Mouse (Mus musculus): ENCODE results near the gene Wdr25.
"Not testable (repeated sequence)": the region's sequence is repeated elsewhere in the genome, so short reads cannot be mapped to it uniquely, and the experiment has no call there.

Gene Wdr25

DNA sequence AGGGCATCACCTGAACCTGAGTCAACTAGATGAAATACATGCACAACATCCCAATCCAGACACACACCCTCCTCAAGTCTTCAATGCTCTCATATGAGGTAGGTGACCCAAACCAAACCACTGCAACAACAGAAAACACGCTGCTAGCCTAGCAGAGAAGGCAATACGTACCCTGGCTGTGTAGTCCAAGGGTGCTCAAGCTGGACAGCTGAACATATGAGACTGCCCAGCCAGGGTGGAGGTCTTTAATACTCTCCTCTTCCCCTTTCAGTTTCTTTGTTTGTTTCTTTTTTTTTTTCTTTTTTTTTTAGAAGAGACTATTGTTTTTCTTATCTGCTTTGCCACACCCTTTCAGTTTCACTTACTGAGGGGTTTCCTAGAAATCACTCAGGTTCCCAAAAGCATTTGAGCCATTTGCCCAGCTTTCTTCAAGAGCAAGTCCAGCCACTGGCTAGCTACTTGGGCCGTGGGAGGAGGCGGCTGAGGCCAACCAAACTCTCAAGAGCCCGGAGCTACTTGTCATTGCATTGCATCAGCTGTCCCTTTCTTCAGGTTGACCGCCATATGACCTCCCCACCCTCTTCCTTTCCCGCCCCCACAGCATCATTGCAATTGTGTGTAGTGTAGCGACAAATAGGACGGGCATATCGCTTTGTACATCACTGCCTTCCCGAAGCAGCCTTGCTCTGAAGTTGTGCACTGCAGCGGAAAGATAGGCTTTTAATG, at the start of gene Wdr25:
Gene Wdr25, plus strand, starts transcription at position 643 of the 726 bp plus-strand sequence.
- DNase-seq, result no peak

DNA sequence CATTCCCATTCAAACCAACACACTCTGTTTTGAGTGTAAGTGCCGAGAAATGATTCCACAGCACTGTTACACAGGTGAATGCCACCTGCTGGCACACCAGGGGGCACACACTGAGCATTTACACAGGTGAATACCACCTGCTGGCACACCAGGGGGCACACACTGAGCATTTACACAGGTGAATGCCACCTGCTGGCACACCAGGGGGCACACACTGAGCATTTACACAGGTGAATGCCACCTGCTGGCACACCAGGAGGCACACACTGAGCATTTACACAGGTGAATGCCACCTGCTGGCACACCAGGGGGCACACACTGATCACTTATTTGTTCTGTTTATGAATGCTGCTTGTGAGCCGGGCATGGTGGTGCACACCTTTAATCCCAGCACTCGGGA, 45.4 kb upstream of the Wdr25 start:
- not testable (repeated sequence) for DNase-seq

DNA sequence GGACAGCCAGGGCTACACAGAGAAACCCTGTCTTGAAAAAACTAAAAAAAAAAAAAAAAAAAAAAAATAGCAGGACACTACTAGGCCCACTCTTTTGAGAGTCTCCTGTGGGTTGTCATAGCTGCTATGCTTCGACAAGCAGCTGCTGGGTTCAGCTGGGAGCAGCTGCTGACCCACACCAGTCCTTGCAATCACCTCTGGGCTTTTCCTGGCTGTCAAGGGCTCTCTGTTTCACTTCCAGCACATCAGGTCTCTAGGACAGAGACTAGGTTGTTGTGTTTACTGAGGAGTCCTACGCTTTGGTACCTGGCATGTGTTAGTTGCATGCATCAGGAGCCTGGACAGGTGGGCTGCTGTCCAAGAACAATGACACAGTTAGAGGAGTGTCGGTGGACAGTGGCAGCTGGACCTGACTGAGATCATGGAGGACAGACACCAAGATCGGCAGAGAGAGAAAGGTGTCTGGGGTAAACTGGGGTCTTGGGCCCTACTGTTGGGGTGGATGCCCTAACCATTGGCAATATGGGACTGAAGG, 43.9 kb upstream of the Wdr25 start:
- DNase-seq, result no peak

DNA sequence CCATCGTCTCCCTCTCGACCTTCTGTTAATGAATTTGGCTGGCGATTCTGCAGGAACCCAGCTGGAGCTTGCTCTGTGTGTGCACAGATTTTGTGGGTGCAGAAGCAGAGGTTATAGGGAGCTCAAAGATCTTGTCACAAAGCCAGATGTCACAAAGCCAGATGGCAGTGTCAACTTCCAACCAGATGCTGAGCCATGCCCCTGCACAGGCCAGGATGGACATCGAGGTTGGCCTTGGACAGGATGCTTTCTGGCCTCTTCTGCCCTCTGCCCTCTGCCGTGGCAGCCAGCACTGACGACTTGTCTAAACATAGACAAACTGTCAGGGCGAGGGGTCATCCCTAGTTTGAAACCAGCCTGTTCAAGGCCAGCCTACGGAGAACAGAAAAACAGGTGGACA, 43.3 kb upstream of the Wdr25 start:
- no peak for DNase-seq

DNA sequence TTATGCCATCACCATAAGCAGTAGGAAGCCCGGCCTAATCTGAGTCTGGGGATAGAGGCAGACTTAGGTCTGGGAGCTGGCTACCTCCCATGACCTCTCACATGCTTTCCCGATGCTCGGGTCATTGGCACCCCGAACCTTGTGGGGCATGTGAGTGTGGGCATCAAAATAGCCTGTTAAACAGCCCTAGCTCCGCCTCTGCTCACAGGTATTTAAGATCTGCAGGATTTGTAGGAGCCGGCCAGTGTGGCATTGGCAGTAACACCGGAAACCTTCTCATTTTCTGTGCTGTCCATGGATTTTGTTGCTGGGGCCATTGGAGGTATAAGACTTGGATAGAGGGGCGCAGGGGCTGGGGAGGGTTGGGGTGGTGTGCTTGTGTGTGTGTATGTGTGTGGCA, 42.5 kb upstream of the Wdr25 start:
- no peak for DNase-seq

DNA sequence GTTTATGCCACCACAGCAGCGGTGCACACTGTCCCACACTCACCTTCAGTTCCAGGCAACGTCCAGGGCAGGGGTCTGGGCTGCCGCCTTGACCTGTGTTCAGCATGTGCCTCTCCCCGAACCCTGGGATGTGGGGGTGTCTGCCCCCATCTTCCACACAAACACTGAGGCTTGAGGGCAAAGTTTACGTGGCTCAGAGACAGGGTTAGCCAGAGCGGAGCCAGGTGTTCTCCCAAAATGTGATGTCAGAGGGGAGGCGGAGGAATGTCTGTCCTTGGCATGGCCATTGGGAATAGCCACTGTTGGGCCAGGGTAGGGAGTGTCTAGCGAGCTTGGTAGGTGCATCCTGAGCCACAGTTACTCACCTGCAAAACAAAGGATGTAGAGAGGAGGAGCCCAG, 40.6 kb upstream of the Wdr25 start:
- DNase-seq, result no peak

DNA sequence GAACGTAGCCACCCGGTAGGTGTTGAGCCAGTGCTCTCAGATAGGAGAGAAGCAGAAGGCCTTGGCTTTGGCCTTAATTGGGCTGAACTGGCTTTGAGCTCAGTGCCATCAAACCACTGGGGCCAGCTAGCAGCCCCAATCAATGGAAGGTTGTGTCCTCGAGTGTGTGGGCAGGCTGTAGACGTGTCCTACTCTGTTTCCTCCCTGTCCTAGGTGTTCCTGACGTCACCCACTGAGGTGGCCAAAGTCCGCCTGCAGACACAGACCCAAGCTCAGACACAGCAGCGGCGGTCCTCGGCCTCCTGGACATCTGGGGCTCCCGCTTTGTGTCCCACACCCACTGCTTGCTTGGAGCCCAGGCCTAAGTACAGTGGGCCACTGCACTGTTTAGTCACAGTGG, 38.4 kb upstream of the Wdr25 start:
- DNase-seq, result no peak

DNA sequence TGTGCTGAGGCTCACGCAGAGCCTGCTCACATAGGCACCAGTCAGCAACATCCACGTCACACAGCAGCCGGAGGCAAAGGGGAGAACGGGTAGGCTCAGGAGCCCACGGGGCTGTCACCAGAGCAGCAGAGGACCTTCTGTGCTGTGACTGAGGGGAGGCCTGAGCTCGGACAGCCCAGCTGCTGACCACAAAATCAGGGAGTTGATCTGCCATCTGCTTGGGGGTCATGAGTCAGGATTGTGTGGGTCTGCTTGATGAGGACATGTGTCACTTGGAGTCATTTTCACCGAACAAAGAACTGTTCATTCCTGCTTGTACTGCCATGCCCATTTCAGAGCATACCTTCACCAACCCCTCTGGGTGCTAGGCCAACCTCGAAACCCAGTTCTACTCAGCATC, 37.2 kb upstream of the Wdr25 start:
- no peak for DNase-seq

DNA sequence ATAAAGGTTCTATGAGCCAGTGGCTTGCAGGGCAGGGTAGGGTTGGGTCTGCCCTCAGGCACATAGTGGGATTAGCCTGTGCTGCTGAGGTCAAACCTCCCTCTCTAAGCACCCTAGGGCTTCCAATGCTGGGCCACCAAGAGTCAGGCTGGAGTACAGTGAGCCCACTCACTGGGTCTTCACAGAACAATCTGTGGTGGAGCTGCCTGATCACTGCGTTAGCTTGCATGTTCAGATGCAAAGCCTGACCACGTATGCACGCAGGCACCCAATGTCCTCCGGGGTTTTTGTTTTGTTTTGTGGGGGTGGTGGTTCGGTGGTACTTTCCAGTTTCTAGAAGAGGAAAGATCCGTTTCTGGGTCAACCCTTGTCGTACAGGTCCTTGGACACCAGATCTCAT, 36.3 kb upstream of the Wdr25 start:
- no peak for DNase-seq

DNA sequence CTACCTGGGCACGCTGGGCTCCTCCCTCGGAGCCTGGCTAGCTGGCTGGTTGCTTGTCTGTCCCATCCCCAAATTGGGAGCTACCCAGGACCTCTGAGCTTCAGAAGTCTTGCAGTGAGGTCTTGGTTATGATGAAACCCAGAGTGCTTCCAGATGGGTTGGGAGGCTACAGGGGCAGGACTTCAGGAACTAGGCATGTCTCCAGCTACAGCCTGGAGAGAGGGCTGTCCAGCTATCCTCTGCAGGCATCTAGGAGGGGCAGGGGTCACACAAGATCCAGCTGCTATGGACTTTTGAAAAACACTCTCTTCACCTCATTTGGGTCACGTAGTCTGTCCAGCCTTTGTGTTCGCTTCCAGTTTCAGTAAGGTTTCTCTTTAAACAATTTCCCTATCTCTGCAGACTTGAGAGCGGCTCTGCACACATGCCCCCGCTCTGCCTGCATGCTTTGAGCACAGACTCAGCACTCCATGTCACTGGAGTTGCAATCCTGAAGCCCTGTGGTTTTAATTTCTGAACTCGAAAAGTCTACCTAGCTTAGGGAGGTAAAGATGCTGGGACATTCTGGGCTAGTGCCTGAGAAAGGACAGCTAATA, 35.7 kb upstream of the Wdr25 start:
- no peak for DNase-seq

DNA sequence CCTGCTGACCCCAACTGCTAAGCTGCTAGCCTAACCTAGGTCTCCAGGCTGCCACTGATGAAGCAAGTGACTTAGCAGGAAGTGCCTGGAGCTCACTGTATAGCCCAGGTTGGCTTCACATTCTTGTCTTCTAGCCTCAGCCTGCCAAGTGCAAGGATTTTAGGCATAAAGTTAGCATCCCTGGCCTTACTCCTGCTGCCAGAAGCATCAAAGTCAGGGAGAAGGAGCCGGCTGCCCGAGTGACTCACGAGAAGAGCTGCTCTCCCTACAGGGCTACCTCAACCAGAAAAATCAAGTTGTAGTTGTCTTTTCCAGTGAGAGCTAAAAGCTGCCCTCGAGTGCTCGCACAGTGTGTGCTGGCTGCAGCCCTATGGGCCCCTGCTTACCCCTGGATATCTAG, 34.9 kb upstream of the Wdr25 start:
- DNase-seq, result no peak

DNA sequence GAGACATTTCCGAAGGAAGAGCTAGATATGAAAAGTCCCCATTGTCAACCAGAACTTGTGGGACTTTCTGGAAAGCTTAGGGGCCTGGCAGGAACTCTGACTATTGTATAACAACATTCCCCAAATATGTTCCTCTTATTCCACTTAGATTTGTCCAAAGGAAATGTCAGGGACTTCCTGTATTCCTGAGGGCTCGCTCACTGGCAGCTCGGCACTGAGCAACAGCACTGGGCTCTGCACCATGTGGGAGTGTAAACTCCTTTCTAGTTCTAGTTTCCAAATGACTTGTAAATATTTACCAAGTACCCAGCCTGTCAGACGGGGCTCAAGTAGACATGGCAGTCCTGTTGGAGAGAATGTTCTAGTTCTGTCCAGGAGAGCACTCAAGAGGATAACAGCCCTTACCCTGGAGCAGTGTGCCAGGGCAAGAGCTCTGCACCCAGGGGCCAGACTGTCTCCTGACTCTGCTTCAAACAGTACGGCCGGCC, 28.4 kb upstream of the Wdr25 start:
- no peak for DNase-seq

DNA sequence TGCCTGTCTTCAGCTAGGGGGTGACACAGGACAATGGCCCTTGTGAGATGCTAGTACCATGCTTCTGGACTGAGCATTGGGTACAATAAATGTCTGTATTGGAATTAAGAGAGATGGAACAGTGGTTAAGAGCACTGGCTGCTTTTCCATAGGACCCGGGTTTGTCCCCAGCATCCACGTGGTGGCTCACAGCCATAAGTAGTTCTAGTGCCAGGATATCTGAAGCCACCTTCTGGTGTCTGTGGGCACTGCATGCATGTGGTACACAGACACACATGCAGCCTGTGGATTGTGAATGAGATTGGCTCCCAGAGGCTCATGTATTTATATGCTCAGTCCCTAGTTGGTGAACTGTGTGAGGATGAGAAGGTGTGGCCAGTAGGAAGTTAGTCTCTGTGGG, 23.9 kb upstream of the Wdr25 start:
- DNase-seq, result no peak

DNA sequence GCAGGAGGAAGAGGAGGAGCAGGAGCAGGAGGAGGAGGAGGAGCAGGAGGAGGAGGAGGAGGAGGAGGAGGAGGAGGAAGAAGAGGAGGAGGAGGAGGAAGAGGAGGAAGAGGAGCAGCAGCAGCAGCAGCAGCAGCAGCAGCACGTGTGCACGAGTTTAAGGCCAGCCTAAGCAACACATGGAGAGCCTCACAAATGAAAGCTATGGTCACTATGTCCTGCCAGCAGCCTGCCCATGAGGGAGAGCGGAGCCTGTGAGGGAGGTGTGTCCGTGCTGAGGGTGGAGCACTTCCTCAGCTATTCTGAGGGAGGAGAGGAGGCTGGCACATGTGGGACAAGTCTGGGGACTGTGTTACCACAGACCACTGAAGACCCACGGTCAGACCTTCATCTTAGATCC, 20.3 kb upstream of the Wdr25 start:
- no peak for DNase-seq

DNA sequence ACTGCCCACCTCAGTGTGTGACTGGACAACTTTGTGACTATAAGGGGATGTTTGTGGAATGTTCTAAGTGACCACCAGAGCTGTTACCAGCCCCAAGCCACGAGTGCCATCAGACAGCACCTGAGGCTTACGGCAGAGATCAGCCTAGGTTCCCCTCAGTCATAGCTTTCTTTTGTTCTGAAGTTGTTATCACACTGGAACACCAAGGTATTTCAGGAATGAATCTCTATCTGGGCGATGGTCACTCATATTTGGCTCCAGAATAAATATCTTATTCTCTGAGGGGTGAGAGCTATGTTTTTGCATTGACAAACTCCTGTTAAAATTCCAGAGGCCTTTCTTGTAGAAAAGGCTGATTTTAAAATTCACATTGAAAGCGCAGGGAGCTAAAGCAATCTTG, 14.3 kb upstream of the Wdr25 start:
- DNase-seq, result no peak

DNA sequence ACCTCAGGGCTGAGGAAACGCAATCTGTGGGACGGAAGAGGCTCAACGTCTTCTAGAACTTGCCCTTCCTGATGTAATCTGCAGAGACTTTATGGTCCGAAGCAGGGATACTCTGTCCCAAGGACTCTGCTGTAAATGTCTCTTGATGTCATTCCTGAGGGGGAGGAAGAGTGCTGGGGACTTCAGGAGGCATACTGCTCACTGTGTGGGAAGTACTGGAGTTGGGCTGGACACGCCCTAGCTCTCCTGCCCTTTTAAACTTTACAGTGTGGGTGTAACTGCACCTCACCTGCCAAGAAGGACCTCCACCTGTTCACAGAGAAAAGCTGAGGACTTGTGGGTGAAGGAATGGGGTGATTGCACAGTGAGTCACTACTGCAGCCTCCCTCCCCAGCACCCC, 12.8 kb upstream of the Wdr25 start:
- no peak for DNase-seq

DNA sequence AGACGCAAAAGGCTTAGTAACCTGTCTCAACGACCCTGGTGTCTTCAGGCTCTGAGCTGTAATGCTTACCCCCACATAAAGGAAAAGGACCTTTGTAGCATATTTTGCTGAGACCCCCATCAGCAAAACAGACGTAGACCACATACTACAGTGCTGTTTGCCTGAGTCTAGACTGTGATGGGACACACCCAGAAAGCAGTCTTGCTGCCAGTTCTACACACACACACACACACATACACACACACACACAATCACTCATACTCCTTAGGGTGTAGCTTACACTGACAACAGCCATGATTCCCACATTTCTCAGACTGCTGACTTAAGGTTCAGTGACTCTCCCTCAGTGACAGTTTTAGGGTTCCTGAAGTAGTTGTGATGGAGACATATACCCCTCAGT, 12.2 kb upstream of the Wdr25 start:
- no peak for DNase-seq

DNA sequence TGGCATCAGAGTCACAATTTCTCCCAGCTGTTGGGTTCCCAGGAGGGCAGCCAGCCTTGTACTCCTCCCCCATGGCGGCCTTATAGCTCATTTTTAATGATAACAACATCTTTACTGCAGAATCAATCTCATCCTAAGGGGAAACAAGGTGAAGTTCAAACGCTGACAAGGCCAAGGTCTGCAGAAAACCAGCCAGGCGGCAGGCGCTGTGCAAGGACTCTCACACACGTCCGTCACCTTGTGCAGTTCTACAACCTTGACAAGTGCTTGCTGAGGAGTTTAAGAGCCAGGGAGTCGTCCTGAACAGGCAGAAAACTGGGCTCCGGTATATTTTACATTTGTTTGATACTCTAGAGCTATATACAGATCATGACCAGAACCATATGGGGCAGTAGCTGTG, 10.7 kb upstream of the Wdr25 start:
- DNase-seq, result no peak

DNA sequence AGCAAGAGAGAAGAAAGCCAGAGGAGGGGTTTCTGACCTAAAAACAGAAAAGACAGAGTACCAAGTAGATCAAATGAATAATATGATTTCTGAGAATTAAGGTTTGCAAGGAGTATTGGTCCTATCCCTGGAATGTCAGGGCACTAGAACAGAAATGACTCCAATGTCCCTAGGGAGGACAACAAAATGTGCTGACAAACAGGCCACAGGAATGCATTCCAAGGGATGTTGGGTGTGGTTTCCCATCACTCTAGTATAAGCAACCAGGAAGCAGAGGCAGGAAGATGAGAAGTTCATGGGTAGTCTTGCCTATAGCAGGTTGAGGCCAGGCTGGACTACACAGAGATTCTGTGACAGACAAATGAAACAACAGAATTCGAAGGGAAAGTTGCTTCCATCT, 7.5 kb upstream of the Wdr25 start:
- no peak for DNase-seq

DNA sequence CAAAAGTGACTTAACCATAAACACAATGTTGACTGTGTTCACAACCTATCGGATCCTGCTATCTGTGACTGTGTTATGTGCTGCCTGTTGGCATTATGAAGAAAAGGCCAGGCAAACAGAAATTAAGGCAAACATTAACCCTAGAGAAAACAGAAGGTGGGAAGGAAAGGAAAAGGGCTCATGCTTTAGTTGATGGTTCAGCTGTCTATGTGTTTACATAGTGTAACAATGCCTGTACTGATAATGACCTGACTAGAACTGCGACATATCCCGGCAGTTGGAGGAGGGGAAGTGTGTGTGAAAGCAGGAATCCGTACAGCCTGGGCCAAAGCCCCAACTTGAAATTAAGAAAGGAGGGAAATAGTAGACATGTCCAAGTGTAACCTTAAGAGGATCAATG, 6.4 kb upstream of the Wdr25 start:
- no peak for DNase-seq

DNA sequence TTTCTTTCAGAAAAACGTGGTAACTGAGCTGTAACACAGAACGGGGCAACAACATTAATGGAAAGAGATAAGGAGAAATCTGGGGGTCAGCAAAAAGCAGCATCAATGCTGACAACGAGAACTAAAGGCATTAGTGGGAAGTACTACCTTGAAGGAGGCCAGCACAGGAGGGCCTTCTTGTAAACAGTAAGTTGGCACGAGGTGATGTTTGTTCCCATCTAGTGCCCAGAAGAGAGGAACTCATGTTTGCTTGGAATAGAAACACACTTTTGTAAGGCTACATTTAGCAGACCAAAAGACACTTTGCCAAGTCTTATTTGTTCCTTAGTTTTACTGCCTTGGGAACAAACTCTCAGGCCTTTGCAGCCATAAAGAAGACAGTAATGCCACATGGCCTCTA, 4.8 kb upstream of the Wdr25 start:
- no peak for DNase-seq

DNA sequence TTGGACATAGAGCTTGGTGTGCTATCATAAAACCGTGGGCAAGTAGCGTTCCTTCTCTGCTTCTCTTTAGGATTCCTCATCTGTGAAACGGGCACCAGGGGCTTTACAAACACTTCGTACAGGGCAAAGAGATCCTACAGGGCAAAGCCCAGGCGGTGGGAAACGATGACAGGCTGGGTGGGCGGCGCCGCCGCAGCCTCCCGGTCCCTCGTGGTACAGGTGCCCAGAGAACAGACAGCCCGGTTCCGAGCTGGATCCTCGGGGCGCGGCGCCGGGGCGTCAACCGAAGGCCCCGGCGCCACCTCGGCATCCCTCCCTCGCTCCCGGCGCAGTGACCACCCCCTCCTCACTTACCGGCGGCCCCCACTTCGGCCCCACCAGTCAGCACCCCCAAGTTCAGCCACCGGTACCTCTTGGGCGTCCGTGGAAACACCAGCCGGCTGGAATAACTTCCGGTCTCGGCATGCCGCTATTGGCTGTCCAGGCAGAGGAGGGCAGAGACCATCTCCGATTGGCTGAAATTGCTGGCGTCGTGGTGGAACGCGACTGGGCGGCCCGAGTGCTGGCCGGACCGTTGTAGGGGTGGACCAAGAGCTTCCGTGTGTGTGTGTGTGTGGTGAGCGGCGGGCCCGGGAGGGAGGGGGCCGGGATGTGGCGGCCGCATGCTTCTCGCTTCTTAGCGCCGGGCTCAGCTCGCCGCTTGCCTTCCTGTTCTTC, 442 bp downstream of the Wdr25 start, which contains the start of gene Wars:
Gene Wars, minus strand, starts transcription at position 460 of the 717 bp plus-strand sequence.
- DNase-seq, result peak; percentile 97

DNA sequence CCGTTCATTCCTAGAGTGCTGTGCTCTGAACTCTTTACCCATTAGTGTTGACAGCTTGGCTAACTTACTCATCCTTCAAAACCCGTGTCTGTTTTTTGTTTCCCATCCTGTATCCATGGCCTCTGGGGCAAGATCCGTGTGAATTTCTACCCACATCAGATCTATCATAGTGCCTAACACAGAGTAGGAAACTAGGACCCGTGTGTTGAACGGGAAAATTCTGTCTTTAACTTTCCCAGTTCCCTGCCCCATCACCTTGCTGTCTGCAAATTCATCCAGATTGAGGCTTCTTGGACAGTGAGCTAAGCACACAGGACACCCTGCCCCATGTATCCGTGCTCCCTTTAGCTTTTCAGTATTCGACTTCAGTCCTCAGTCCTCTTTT, 993 bp downstream of the Wdr25 start:
- DNase-seq, result no peak

DNA sequence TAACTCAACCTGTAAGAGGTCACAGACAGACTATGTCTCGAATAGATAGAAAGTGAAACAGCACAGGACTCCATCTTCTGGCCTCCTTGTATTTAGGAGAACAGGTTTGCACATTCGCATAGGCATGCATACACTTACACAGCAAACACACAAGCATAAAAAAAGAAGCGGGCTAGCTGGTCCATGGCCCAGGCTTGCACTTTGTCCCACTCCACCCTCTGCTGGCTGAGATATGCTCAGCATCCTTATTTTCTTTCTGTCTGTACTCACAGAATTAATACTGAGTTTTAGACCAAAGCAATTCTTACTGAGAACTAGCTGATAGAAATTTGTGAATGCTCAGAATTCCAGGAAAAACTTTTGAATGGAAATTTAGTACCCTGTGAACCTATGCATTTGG, 2.6 kb downstream of the Wdr25 start:
- no peak for DNase-seq
